Mouse (Mus musculus): ENCODE data around the gene Rmnd5b. TPM values are rescaled to one million over a fixed set of nuclear protein-coding genes. Genes with fewer than 3 reads are reported as not detected.

Rmnd5b gene
- total and polyA plus RNA-seq, 3 experiments, result 41.1 to 59.5 (median 46.7) TPM

- TF ChIP-seq USF2 (conservative IDR thresholded peaks at IDR 0.05; ENCODE audit: low read depth, low read length) (no peak), MAZ (IDR thresholded peaks at IDR 0.05; ENCODE audit: low read depth, low read length) (no peak), MYC (IDR thresholded peaks at IDR 0.05; ENCODE audit: low read depth, low read length) (peak; percentile 81), NELFE (IDR thresholded peaks at IDR 0.05; ENCODE audit: low read depth, low read length) (no peak), EP300 (IDR thresholded peaks at IDR 0.05; ENCODE audit: low read length) (no peak), USF1 (IDR thresholded peaks at IDR 0.05; ENCODE audit: low read depth, low read length) (no peak), KAT2A (IDR thresholded peaks at IDR 0.05; ENCODE audit: insufficient replicate concordance, low read length) (no peak), PAX5 (IDR thresholded peaks at IDR 0.05; ENCODE audit: low read length) (no peak)
Measured at GRCm38 (mm10) chr11:51585608-51586252, 50.0 kb downstream of the Rmnd5b start (continued).

- dilution Hi-C loops (cut with MboI; ENCODE audit: extremely low pct_ligation_motif_present, extremely low pct_unique_long_range_greater_than_20kb, low sequenced_read_pairs) (no loop called here), in situ Hi-C loops (cut with MboI; ENCODE audit: low pct_ligation_motif_present, low pct_unique_long_range_greater_than_20kb, low sequenced_read_pairs) (loop anchor here (5.0 kb wide), 1 partner anchor 42 kb away; no protein-coding TSS in a partner anchor)
- peak within 1 kb of the TSS; percentile 25 for H3K27ac ChIP-seq (ENCODE audit: insufficient read depth, low read depth)
- no peaks in the 10 kb centered on the region for H3K79me2 ChIP-seq (replicated peaks; ENCODE audit: control insufficient read depth, extremely low read depth, insufficient read depth, poor library complexity, severe bottlenecking)
- peak; percentile 95 for DNase-seq (ENCODE audit: extremely low read depth)
- no peaks in the 10 kb centered on the region for H3K27me3 ChIP-seq (replicated peaks)
- H3K9ac ChIP-seq (ENCODE audit: insufficient read depth, low read depth), result peak within 1 kb of the TSS; percentile 76
- peaks cover 22 to 40% of the 10 kb centered on the region in 2 experiments for H3K36me3 ChIP-seq (replicated peaks in 1 of 2; ENCODE audit: control insufficient read depth in 1 of 2, insufficient read depth in 1 of 2, low read length in 1 of 2)
- peak within 1 kb of the TSS; percentile 73 to 85 (median 79) for H3K4me3 ChIP-seq (replicated peaks in 1 of 3; ENCODE audit: low read depth in 2 of 3, low read length in 2 of 3, poor library complexity in 1 of 3)
- H3K4me1 ChIP-seq (ENCODE audit: control insufficient read depth in 1 of 2, insufficient read depth in 2 of 2), result peaks cover 11 to 43% of the 10 kb centered on the region in 2 experiments
- H3K9me3 ChIP-seq (replicated peaks; ENCODE audit: low read length), result no peaks in the 10 kb centered on the region
- peak within 1 kb of the TSS; percentile 63 for H3K4me2 ChIP-seq (ENCODE audit: insufficient read depth, low read depth, poor library complexity, severe bottlenecking)
- TF ChIP-seq UBTF (IDR thresholded peaks at IDR 0.05; ENCODE audit: low read depth, low read length), result peak; percentile 75; the same call in 1 of the 2 replicates
- peak; percentile 52 for TF ChIP-seq NRF1 (IDR thresholded peaks at IDR 0.05; ENCODE audit: low read depth, low read length)
- TF ChIP-seq ZNF384 (IDR thresholded peaks at IDR 0.05; ENCODE audit: low read depth, low read length), result no peak
- TF ChIP-seq EP300 (IDR thresholded peaks at IDR 0.05; ENCODE audit: low read length), result peak; percentile 39; the same call in 1 of the 2 replicates
- TF ChIP-seq HCFC1 (IDR thresholded peaks at IDR 0.05; ENCODE audit: low read depth, low read length), result peak; percentile 64
- TF ChIP-seq ELF1 (IDR thresholded peaks at IDR 0.05; ENCODE audit: low read depth, low read length), result peak; percentile 91
- peak; percentile 94 for TF ChIP-seq ZMIZ1 (IDR thresholded peaks at IDR 0.05; ENCODE audit: low read depth, low read length)
- TF ChIP-seq USF1 (IDR thresholded peaks at IDR 0.05; ENCODE audit: low read depth, low read length), result no peak
- no peak for TF ChIP-seq MAFK (IDR thresholded peaks at IDR 0.05; ENCODE audit: insufficient replicate concordance, low read length)
- TF ChIP-seq CHD1 (IDR thresholded peaks at IDR 0.05; ENCODE audit: low read depth, low read length), result peak; percentile 90
- TF ChIP-seq JUND (conservative IDR thresholded peaks at IDR 0.05; ENCODE audit: low read depth, low read length), result no peak
- TF ChIP-seq CTCF (conservative IDR thresholded peaks at IDR 0.05 in 1 of 2, IDR thresholded peaks at IDR 0.05 in 1 of 2; ENCODE audit: low read depth in 2 of 2, low read length in 2 of 2), result peak in 1 of 2 experiments; percentile 35; a peak in 1 of 4 replicates
- no peak for TF ChIP-seq PAX5 (IDR thresholded peaks at IDR 0.05; ENCODE audit: low read length)
- TF ChIP-seq KAT2A (IDR thresholded peaks at IDR 0.05; ENCODE audit: insufficient replicate concordance, low read length), result no peak
- TF ChIP-seq MXI1 (IDR thresholded peaks at IDR 0.05; ENCODE audit: low read depth, low read length), result peak; percentile 93
- TF ChIP-seq TBP (conservative IDR thresholded peaks at IDR 0.05; ENCODE audit: low read depth, low read length), result peak; percentile 64
- TF ChIP-seq RAD21 (IDR thresholded peaks at IDR 0.05; ENCODE audit: low read depth, low read length), result no peak
- TF ChIP-seq BHLHE40 (IDR thresholded peaks at IDR 0.05; ENCODE audit: low read depth, low read length), result peak; percentile 56; the same call in 1 of the 2 replicates
- peak; percentile 80; the same call in 1 of the 2 replicates for TF ChIP-seq POLR2AphosphoS2 (IDR thresholded peaks at IDR 0.05; ENCODE audit: low read depth, low read length)
- TF ChIP-seq TCF12 (IDR thresholded peaks at IDR 0.05; ENCODE audit: low read depth, low read length), result peak; percentile 94
- TF ChIP-seq MAZ (IDR thresholded peaks at IDR 0.05; ENCODE audit: low read depth, low read length), result peak; percentile 68; the same call in 1 of the 2 replicates
- TF ChIP-seq ZC3H11A (IDR thresholded peaks at IDR 0.05; ENCODE audit: low read depth, low read length), result no peak
- peak; percentile 53; the same call in 1 of the 2 replicates for TF ChIP-seq IRF4 (IDR thresholded peaks at IDR 0.05; ENCODE audit: low read depth, low read length)
- TF ChIP-seq RCOR1 (conservative IDR thresholded peaks at IDR 0.05; ENCODE audit: low read depth, low read length), result 0 out of 2 replicates have a peak, but pooled peaks have one; percentile 37
- peak; percentile 98 for TF ChIP-seq POLR2A (IDR thresholded peaks at IDR 0.05; ENCODE audit: low read depth, low read length)
- TF ChIP-seq SMC3 (IDR thresholded peaks at IDR 0.05; ENCODE audit: low read depth, low read length), result no peak
- TF ChIP-seq CHD2 (IDR thresholded peaks at IDR 0.05; ENCODE audit: low read length), result peak; percentile 65
- no peak for TF ChIP-seq ETS1 (conservative IDR thresholded peaks at IDR 0.05; ENCODE audit: low read depth, low read length)
- no peak; the same call in 1 of the 2 replicates for TF ChIP-seq MEF2A (IDR thresholded peaks at IDR 0.05; ENCODE audit: borderline replicate concordance, low read depth, low read length)
- peak; percentile 98 for TF ChIP-seq NELFE (IDR thresholded peaks at IDR 0.05; ENCODE audit: low read depth, low read length)
- no peak for TF ChIP-seq USF2 (conservative IDR thresholded peaks at IDR 0.05; ENCODE audit: low read depth, low read length)
- TF ChIP-seq SIN3A (IDR thresholded peaks at IDR 0.05; ENCODE audit: low read length), result peak; percentile 83
Measured at GRCm38 (mm10) chr11:51584431-51585248, 51.1 kb downstream of the Rmnd5b start, which contains the start of gene Phykpl. TSS of gene Phykpl (plus strand) at chr11:51584757.

Data from CH12.LX (cell line).